Mouse (Mus musculus): ENCODE measurements around the gene Ctdnep1. TPM values are rescaled to one million over a fixed set of nuclear protein-coding genes. Genes with fewer than 3 reads are reported as not detected.

The Ctdnep1 gene
- total and polyA plus RNA-seq, 3 experiments: 37.4 to 274 (median 164) TPM

DNA sequence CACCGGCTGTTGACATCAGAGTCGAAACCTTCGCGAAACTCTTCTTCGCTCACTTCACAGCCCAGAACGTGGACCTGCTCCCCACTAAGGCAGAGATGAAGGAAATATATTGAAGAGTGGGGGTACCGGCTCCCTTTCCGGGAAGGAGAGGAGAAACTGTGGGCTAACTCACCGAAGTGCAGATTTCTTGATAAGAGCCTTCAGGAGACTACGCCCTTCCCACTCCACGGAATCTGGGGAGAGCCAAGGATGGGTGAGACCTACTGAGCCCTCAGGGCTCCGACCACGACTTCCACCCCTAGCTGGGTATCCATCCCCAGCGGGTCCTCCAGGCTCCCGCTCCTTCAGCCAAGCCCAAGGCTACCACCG, 1.1 kb upstream of the Ctdnep1 start:
- DNase-seq (ENCODE audit: low spot score): no peak
- no peaks in the 10 kb centered on the region for H3K27me3 ChIP-seq (ENCODE audit: insufficient read depth, low read length)
- H3K36me3 ChIP-seq (replicated peaks): peaks cover 63% of the 10 kb centered on the region
- peaks cover 30% of the 10 kb centered on the region for H3K4me1 ChIP-seq (ENCODE audit: insufficient read depth, low read depth, low read length)
- ATAC-seq (ENCODE audit: extremely low read depth, insufficient number of reproducible peaks, low FRiP score, poor library complexity, severe bottlenecking): no peak
- H3K4me3 ChIP-seq (ENCODE audit: low read depth, low read length): peak overlapping the region; percentile 79
- H3K9me3 ChIP-seq (replicated peaks): no peaks in the 10 kb centered on the region
- TF ChIP-seq CTCF (IDR thresholded peaks at IDR 0.05; ENCODE audit: low read depth, low read length) (no peak), TAL1 (conservative IDR thresholded peaks at IDR 0.05; ENCODE audit: low read depth, low read length) (no peak), GATA1 (IDR thresholded peaks at IDR 0.05; ENCODE audit: borderline replicate concordance, low read length) (no peak), POLR2AphosphoS5 (IDR thresholded peaks at IDR 0.05; ENCODE audit: insufficient replicate concordance, low read depth, low read length) (no peak), GATA2 (IDR thresholded peaks at IDR 0.05; ENCODE audit: borderline replicate concordance, low read depth, low read length) (no peak)

DNA sequence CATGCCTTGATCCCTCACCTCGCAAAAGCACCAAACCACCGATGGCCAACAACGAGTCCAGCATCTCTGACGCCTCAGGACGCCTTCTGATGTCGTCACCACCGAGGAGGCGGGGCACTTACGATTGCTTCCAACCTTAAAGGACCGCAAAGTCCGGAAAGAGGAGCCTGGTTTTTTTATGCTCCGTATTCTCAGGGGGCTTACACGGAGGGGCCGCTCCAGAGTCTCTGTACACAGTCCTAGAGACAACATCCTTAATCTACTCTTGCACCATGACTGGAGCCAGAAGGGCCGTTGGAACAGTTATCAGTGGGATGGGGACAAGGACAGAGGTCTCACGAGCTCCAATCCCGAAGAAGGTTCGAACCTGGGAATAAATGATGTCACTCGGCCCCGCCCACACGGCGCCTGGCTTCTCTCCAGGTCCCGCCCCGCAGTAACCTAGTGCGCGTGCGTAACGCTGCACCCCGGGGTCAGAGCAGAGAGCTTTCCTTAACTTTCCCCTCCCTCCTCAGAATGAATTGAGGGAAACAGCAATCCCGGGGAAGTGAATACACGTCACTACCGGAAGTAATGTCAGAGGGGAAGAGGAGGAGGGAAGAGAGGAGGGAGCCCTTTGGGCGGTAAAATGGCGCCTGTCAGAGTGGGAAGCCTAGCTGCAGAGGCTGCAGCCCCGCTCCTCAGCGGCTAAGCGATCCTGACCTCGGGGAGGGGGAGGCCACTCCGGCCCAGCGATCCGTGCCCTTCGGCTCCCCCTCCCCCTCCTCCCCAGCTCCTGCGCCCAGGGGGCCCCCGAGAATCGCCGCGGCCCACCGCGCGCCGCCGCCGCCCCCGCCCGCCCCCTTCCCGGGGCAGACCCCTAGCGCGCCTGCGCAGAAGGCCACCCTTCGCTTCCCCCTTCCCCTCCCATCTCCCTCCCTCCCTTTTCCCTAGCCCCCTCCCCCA, 488 bp upstream of the Ctdnep1 start:
- DNase-seq (ENCODE audit: low spot score): peak; percentile 90
- Histone ChIP-seq H3K27me3 (ENCODE audit: insufficient read depth, low read length) (no peaks in the 10 kb centered on the region), H3K36me3 (replicated peaks) (peaks cover 63% of the 10 kb centered on the region), H3K4me1 (ENCODE audit: insufficient read depth, low read depth, low read length) (peaks cover 34% of the 10 kb centered on the region), H3K4me3 (ENCODE audit: low read depth, low read length) (peak overlapping the region; percentile 79), H3K9me3 (replicated peaks) (no peaks in the 10 kb centered on the region)
- TF ChIP-seq CTCF (IDR thresholded peaks at IDR 0.05; ENCODE audit: low read depth, low read length) (no peak), GATA2 (IDR thresholded peaks at IDR 0.05; ENCODE audit: borderline replicate concordance, low read depth, low read length) (no peak), GATA1 (IDR thresholded peaks at IDR 0.05; ENCODE audit: borderline replicate concordance, low read length) (no peak), POLR2AphosphoS5 (IDR thresholded peaks at IDR 0.05; ENCODE audit: insufficient replicate concordance, low read depth, low read length) (no peak), TAL1 (conservative IDR thresholded peaks at IDR 0.05; ENCODE audit: low read depth, low read length) (no peak)
- ATAC-seq (ENCODE audit: extremely low read depth, insufficient number of reproducible peaks, low FRiP score, poor library complexity, severe bottlenecking): peak; percentile 90

DNA sequence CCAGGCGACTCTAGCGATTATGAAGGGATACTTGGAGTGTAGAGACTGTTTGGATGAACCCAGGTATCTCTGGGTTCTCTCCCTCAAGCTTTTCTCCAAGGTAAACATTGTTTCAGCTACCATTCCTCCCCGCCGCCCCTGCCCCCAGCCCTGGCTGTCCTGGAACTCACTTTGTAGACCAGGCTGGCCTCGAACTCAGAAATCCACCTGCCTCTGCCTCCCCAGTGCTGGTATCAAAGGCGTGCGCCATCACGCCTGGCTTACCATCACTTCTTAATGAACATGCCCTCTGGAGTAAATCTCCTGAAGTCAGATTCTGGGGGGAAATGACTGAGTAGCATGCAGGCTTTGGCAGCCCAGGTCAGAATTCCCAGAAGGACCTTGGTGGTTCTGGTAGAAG, 1.3 kb downstream of the Ctdnep1 start, which contains the start of gene Elp5:
Gene Elp5, minus strand, starts transcription at position 293 of the 400 bp plus-strand sequence.
- Histone ChIP-seq H3K9me3 (replicated peaks) (no peaks in the 10 kb centered on the region), H3K36me3 (replicated peaks) (peaks cover 62% of the 10 kb centered on the region), H3K4me1 (ENCODE audit: insufficient read depth, low read depth, low read length) (peaks cover 34% of the 10 kb centered on the region), H3K27me3 (ENCODE audit: insufficient read depth, low read length) (no peaks in the 10 kb centered on the region), H3K4me3 (ENCODE audit: low read depth, low read length) (peak within 1 kb of the TSS; percentile 79)
- ATAC-seq (ENCODE audit: extremely low read depth, insufficient number of reproducible peaks, low FRiP score, poor library complexity, severe bottlenecking): no peak
- no peak for DNase-seq (ENCODE audit: low spot score)
- no peak for TF ChIP-seq GATA1 (IDR thresholded peaks at IDR 0.05; ENCODE audit: borderline replicate concordance, low read length)
- no peak for TF ChIP-seq TAL1 (conservative IDR thresholded peaks at IDR 0.05; ENCODE audit: low read depth, low read length)
- no peak for TF ChIP-seq GATA2 (IDR thresholded peaks at IDR 0.05; ENCODE audit: borderline replicate concordance, low read depth, low read length)
- TF ChIP-seq POLR2AphosphoS5 (IDR thresholded peaks at IDR 0.05; ENCODE audit: insufficient replicate concordance, low read depth, low read length): no peak
- TF ChIP-seq CTCF (IDR thresholded peaks at IDR 0.05; ENCODE audit: low read depth, low read length): no peak

DNA sequence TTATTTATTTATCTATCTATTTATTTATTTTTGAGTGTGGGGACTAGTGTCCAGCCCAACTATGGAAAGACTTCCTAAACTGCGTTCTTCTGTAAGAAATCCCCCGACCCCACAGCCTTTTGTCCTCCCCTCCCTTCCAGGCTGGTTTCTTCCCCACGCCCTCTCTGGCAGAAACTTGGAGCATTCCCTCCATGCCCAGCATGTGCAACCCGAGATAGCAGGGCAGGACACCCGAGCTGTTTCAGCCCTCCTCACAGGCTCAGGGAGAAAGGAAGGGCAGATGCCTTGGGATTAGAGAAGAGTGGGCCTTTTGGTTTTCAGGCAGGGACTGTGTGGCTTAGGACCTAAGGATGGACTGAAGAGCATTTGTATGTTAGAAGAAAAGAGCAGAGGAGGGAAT, 1.9 kb downstream of the Ctdnep1 start:
- H3K27me3 ChIP-seq (ENCODE audit: insufficient read depth, low read length): no peaks in the 10 kb centered on the region
- no peaks in the 10 kb centered on the region for H3K9me3 ChIP-seq (replicated peaks)
- TF ChIP-seq CTCF (IDR thresholded peaks at IDR 0.05; ENCODE audit: low read depth, low read length) (no peak), TAL1 (conservative IDR thresholded peaks at IDR 0.05; ENCODE audit: low read depth, low read length) (no peak), GATA1 (IDR thresholded peaks at IDR 0.05; ENCODE audit: borderline replicate concordance, low read length) (no peak)
- ATAC-seq (ENCODE audit: extremely low read depth, insufficient number of reproducible peaks, low FRiP score, poor library complexity, severe bottlenecking) (no peak), DNase-seq (ENCODE audit: low spot score) (no peak)
- peaks cover 34% of the 10 kb centered on the region for H3K4me1 ChIP-seq (ENCODE audit: insufficient read depth, low read depth, low read length)
- H3K36me3 ChIP-seq (replicated peaks): peaks cover 63% of the 10 kb centered on the region
- peak overlapping the region; percentile 50; the same call in 1 of the 2 replicates for H3K4me3 ChIP-seq (ENCODE audit: low read depth, low read length)

DNA sequence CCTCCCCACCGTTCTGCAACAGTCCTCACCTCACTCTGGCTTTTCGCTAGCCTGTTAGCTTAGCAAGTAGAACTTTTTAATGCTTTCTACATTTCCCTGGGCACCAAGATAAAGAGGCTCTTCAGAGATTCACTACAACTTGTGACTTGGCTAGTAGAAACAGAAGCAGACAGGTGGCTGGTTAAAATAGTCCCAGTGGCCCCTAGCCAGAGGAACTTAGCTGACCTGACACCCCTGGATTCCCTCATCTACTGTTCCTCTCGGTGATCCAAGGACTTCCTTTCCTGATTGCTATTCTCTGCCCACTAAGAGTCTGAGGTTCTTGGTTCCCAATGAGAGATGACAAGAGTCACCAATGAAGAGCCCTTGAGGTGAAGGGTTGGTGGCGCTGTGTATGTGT, 2.4 kb downstream of the Ctdnep1 start:
- Histone ChIP-seq H3K4me3 (ENCODE audit: low read depth, low read length) (no peak overlapping the region; the same call in 1 of the 2 replicates), H3K36me3 (replicated peaks) (peaks cover 63% of the 10 kb centered on the region)

DNA sequence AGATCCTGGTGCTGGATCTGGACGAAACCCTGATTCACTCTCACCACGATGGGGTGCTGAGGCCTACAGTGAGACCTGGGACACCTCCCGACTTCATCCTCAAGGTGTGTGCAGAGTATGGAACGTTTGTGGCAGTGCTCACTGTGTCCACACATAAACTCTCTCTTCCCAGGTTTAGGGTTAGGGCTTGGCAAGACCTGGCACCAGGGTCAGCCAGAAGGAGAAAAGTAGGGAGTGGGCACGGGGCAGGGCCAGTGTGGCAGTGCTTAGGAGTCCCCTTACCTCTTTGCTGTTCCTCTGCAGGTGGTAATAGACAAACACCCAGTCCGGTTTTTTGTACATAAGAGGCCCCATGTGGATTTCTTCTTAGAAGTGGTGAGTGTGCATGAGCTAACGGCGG, 3.5 kb downstream of the Ctdnep1 start:
- Histone ChIP-seq H3K27me3 (ENCODE audit: insufficient read depth, low read length) (no peaks in the 10 kb centered on the region), H3K4me1 (ENCODE audit: insufficient read depth, low read depth, low read length) (peaks cover 30% of the 10 kb centered on the region), H3K4me3 (ENCODE audit: low read depth, low read length) (no peak overlapping the region), H3K36me3 (replicated peaks) (peaks cover 67% of the 10 kb centered on the region), H3K9me3 (replicated peaks) (no peaks in the 10 kb centered on the region)
- no peak for DNase-seq (ENCODE audit: low spot score)
- no peak for ATAC-seq (ENCODE audit: extremely low read depth, insufficient number of reproducible peaks, low FRiP score, poor library complexity, severe bottlenecking)
- TF ChIP-seq GATA1 (IDR thresholded peaks at IDR 0.05; ENCODE audit: borderline replicate concordance, low read length): no peak
- no peak for TF ChIP-seq GATA2 (IDR thresholded peaks at IDR 0.05; ENCODE audit: borderline replicate concordance, low read depth, low read length)
- TF ChIP-seq POLR2AphosphoS5 (IDR thresholded peaks at IDR 0.05; ENCODE audit: insufficient replicate concordance, low read depth, low read length): no peak
- no peak for TF ChIP-seq TAL1 (conservative IDR thresholded peaks at IDR 0.05; ENCODE audit: low read depth, low read length)
- TF ChIP-seq CTCF (IDR thresholded peaks at IDR 0.05; ENCODE audit: low read depth, low read length): no peak

More for the DNA sequence above, 2.4 kb downstream of the Ctdnep1 start:
- no peak for DNase-seq (ENCODE audit: low spot score)
- Histone ChIP-seq H3K27me3 (ENCODE audit: insufficient read depth, low read length) (no peaks in the 10 kb centered on the region), H3K9me3 (replicated peaks) (no peaks in the 10 kb centered on the region), H3K4me1 (ENCODE audit: insufficient read depth, low read depth, low read length) (peaks cover 34% of the 10 kb centered on the region)
- ATAC-seq (ENCODE audit: extremely low read depth, insufficient number of reproducible peaks, low FRiP score, poor library complexity, severe bottlenecking): no peak
- TF ChIP-seq POLR2AphosphoS5 (IDR thresholded peaks at IDR 0.05; ENCODE audit: insufficient replicate concordance, low read depth, low read length) (no peak), TAL1 (conservative IDR thresholded peaks at IDR 0.05; ENCODE audit: low read depth, low read length) (no peak), CTCF (IDR thresholded peaks at IDR 0.05; ENCODE audit: low read depth, low read length) (no peak), GATA1 (IDR thresholded peaks at IDR 0.05; ENCODE audit: borderline replicate concordance, low read length) (no peak), GATA2 (IDR thresholded peaks at IDR 0.05; ENCODE audit: borderline replicate concordance, low read depth, low read length) (no peak)
